Mouse (Mus musculus) limb, embryonic 11.5 days (tissue): ENCODE data around the gene Mterf1a. TPM values are rescaled to one million over a fixed set of nuclear protein-coding genes. Genes with fewer than 3 reads are reported as not detected.
"Not testable (repeated sequence)": the region's sequence is repeated elsewhere in the genome, so short reads cannot be mapped to it uniquely, and the experiment has no call there.

Experiments
- ATAC-seq: fragments of 200-750 bp; cut with Nextera tagmentation; 2 replicates; pipeline ENCODE4 v1.8.0; 2017; ENCODE audit warnings: low read depth; ENCODE audit not compliant: insufficient number of reproducible peaks, low FRiP score, low TSS enrichment
- DNase-seq: peaks from one replicate; pipeline ENCODE4 v3.0.0-alpha.2; 2015; ENCODE audit warnings: low spot score
- H3K27ac ChIP-seq: fragments of 300-500 bp; sonication (generic); replicated peaks from 2 replicates; pipeline ENCODE4 v1.5.1; 2014; ENCODE audit warnings: low read depth, mild to moderate bottlenecking, low read length
- H3K27me3 ChIP-seq: fragments of 300-500 bp; sonication (generic); 2 replicates; pipeline ENCODE4 v1.6.1; 2014; ENCODE audit warnings: mild to moderate bottlenecking, low read length, mixed read lengths; ENCODE audit not compliant: control insufficient read depth, insufficient read depth
- H3K36me3 ChIP-seq: fragments of 300-500 bp; sonication (generic); 2 replicates; pipeline ENCODE4 v1.6.1; 2014; ENCODE audit warnings: mild to moderate bottlenecking, low read length, moderate library complexity, mixed read lengths; ENCODE audit not compliant: control insufficient read depth, insufficient read depth
- H3K4me1 ChIP-seq: fragments of 300-500 bp; sonication (generic); 2 replicates; pipeline ENCODE4 v1.6.1; 2014; ENCODE audit warnings: low read length, mixed read lengths; ENCODE audit not compliant: control insufficient read depth, insufficient read depth
- H3K4me2 ChIP-seq: fragments of 300-500 bp; sonication (generic); 2 replicates; pipeline ENCODE4 v1.6.1; 2014; ENCODE audit warnings: low read depth, mild to moderate bottlenecking, moderate library complexity; ENCODE audit not compliant: severe bottlenecking
- H3K4me3 ChIP-seq: fragments of 300-500 bp; sonication (generic); 2 replicates; pipeline ENCODE4 v1.5.1; 2014; ENCODE audit warnings: low read depth, low read length
- H3K9ac ChIP-seq: fragments of 300-500 bp; sonication (generic); 2 replicates; pipeline ENCODE4 v1.6.1; 2014; ENCODE audit warnings: mild to moderate bottlenecking, low read length
- H3K9me3 ChIP-seq: fragments of 300-500 bp; sonication (generic); 2 replicates; pipeline ENCODE4 v1.6.1; 2016; ENCODE audit warnings: low read length; ENCODE audit not compliant: control insufficient read depth
- WGBS: fragments of 180-500 bp; shearing (Covaris S2); extraction: QIAGEN DNeasy Blood & Tissue Kit; methylation state at CpG from one replicate; pipeline ENCODE4 v1.1.7; 2014; 5-methylcytosine and 5-hydroxymethylcytosine counted together
- polyA plus RNA-seq: library from polyadenylated mRNA; unstranded; fragments of >200 nt; fragmentation: Nextera tagmentation; extraction: Ambion mirVana; gene quantifications from 2 replicates; pipeline ENCODE4 v1.2.1, GENCODE M21; 2014

Mterf1a gene
- polyA plus RNA-seq = 7.2 and 8.8 TPM in 2 replicates

GRCm38 (mm10) chr5:3893459-3894293 is at the start of gene Mterf1a:
TSS of gene Mterf1a (minus strand) at chr5:3893933.
- not testable (repeated sequence) for DNase-seq, H3K9me3 ChIP-seq, H3K36me3 ChIP-seq, H3K27me3 ChIP-seq, H3K27ac ChIP-seq, H3K4me1 ChIP-seq
- ATAC-seq = peak; percentile 95
- peak within 1 kb of the TSS; percentile 31 for H3K4me3 ChIP-seq
- peak within 1 kb of the TSS; percentile 42 for H3K4me2 ChIP-seq
- WGBS = 3% methylated on average over 6 of the region's 47 CpGs
- H3K9ac ChIP-seq = peak within 1 kb of the TSS; percentile 13; the same call in 1 of the 2 replicates

- 51% methylated on average over 4 of the region's 4 CpGs for WGBS
- not testable (repeated sequence) for H3K4me3 ChIP-seq, H3K9me3 ChIP-seq, H3K27me3 ChIP-seq, H3K36me3 ChIP-seq, ATAC-seq, H3K4me1 ChIP-seq, DNase-seq, H3K27ac ChIP-seq, H3K4me2 ChIP-seq, H3K9ac ChIP-seq
Measured at GRCm38 (mm10) chr5:3943169-3943568, 49.4 kb upstream of the Mterf1a start.

GRCm38 (mm10) chr5:3941240-3941639 is 47.5 kb upstream of the Mterf1a start:
- ATAC-seq = no peak
- Histone ChIP-seq H3K4me2 (no peak overlapping the region), H3K4me1 (no peaks in the 10 kb centered on the region), H3K4me3 (no peak overlapping the region), H3K9ac (no peak overlapping the region), H3K27me3 (no peaks in the 10 kb centered on the region), H3K27ac (no peak overlapping the region), H3K9me3 (no peaks in the 10 kb centered on the region), H3K36me3 (no peaks in the 10 kb centered on the region; the same call in 1 of the 2 replicates)
- 93% methylated on average over 2 of the region's 2 CpGs for WGBS
- no peak for DNase-seq

GRCm38 (mm10) chr5:3939335-3939734 is 45.6 kb upstream of the Mterf1a start:
- Histone ChIP-seq H3K4me1 (no peaks in the 10 kb centered on the region), H3K4me3 (no peak overlapping the region), H3K9ac (no peak overlapping the region), H3K9me3 (no peaks in the 10 kb centered on the region), H3K4me2 (no peak overlapping the region), H3K27ac (no peak overlapping the region), H3K36me3 (no peaks in the 10 kb centered on the region; the same call in 1 of the 2 replicates), H3K27me3 (no peaks in the 10 kb centered on the region)
- DNase-seq (no peak), ATAC-seq (no peak)
- WGBS = 95% methylated on average over 5 of the region's 5 CpGs

- 88% methylated on average over 3 of the region's 3 CpGs for WGBS
- H3K4me2 ChIP-seq = no peak overlapping the region
- H3K4me1 ChIP-seq = no peaks in the 10 kb centered on the region
- no peak for DNase-seq
- H3K36me3 ChIP-seq = no peaks in the 10 kb centered on the region; the same call in 1 of the 2 replicates
- no peak overlapping the region for H3K4me3 ChIP-seq
- ATAC-seq = no peak
- no peaks in the 10 kb centered on the region for H3K9me3 ChIP-seq
- H3K27ac ChIP-seq = no peak overlapping the region
- no peaks in the 10 kb centered on the region for H3K27me3 ChIP-seq
- H3K9ac ChIP-seq = no peak overlapping the region
Measured at GRCm38 (mm10) chr5:3938905-3939304, 45.2 kb upstream of the Mterf1a start.

GRCm38 (mm10) chr5:3935778-3936554 is 42.2 kb upstream of the Mterf1a start:
- Histone ChIP-seq H3K9ac (no peak overlapping the region), H3K27me3 (no peaks in the 10 kb centered on the region), H3K4me3 (no peak overlapping the region), H3K9me3 (no peaks in the 10 kb centered on the region), H3K36me3 (no peaks in the 10 kb centered on the region), H3K4me2 (no peak overlapping the region), H3K4me1 (peaks cover 3% of the 10 kb centered on the region; the same call in 1 of the 2 replicates), H3K27ac (no peak overlapping the region)
- 93% methylated on average over 8 of the region's 8 CpGs for WGBS
- ATAC-seq = no peak
- DNase-seq = no peak

- Histone ChIP-seq H3K9ac (no peak overlapping the region), H3K27me3 (no peaks in the 10 kb centered on the region), H3K9me3 (no peaks in the 10 kb centered on the region), H3K36me3 (no peaks in the 10 kb centered on the region), H3K4me3 (no peak overlapping the region), H3K4me1 (peaks cover 8% of the 10 kb centered on the region; the same call in 1 of the 2 replicates), H3K27ac (no peak overlapping the region), H3K4me2 (no peak overlapping the region)
- 90% methylated on average over 5 of the region's 5 CpGs for WGBS
- ATAC-seq (no peak), DNase-seq (no peak)
Measured at GRCm38 (mm10) chr5:3935266-3935665, 41.5 kb upstream of the Mterf1a start.

GRCm38 (mm10) chr5:3933551-3933950 is 39.8 kb upstream of the Mterf1a start:
- 88% methylated on average over 3 of the region's 3 CpGs for WGBS
- no peak overlapping the region for H3K9ac ChIP-seq
- no peak for ATAC-seq

More at GRCm38 (mm10) chr5:3933551-3933950, 39.8 kb upstream of the Mterf1a start:
- H3K9me3 ChIP-seq = no peaks in the 10 kb centered on the region
- peaks cover 16% of the 10 kb centered on the region; the same call in 1 of the 2 replicates for H3K4me1 ChIP-seq
- H3K4me2 ChIP-seq = no peak overlapping the region
- no peak for DNase-seq
- H3K4me3 ChIP-seq = no peak overlapping the region
- no peaks in the 10 kb centered on the region for H3K36me3 ChIP-seq
- no peaks in the 10 kb centered on the region for H3K27me3 ChIP-seq
- H3K27ac ChIP-seq = no peak overlapping the region
